Mouse (Mus musculus): ENCODE measurements around the gene Map7d1. TPM values are rescaled to one million over a fixed set of nuclear protein-coding genes. Genes with fewer than 3 reads are reported as not detected.
A peak's percentile ranks its signal among the peaks of the same experiment; 100 is the strongest.

The Map7d1 gene
- polyA plus RNA-seq, 1 experiment = 30.3 TPM

- Histone ChIP-seq H3K27me3 (replicated peaks; ENCODE audit: control insufficient read depth, insufficient read depth, low read length) (no peaks in the 10 kb centered on the region), H3K4me3 (ENCODE audit: insufficient read depth, low read depth, low read length) (no peak overlapping the region), H3K4me1 (ENCODE audit: control insufficient read depth, insufficient read depth, low read length) (peaks cover 11% of the 10 kb centered on the region), H3K36me3 (ENCODE audit: control insufficient read depth, insufficient read depth, low read length) (no peaks in the 10 kb centered on the region), H3K27ac (ENCODE audit: insufficient read depth, low read depth, low read length) (peak overlapping the region; percentile 14)
- 80% methylated on average over 17 of the region's 17 CpGs for WGBS
- DNase-seq = no peak
- TF ChIP-seq POLR2A (IDR thresholded peaks at IDR 0.05; ENCODE audit: low read depth, low read length) (no peak), CTCF (conservative IDR thresholded peaks at IDR 0.05; ENCODE audit: insufficient read depth, insufficient read length, low read depth, low read length) (no peak)
These were observed 3.5 kb downstream of the Map7d1 start for GRCm38 (mm10) chr4:126252411-126253237.

- TF ChIP-seq CTCF (conservative IDR thresholded peaks at IDR 0.05; ENCODE audit: insufficient read depth, insufficient read length, low read depth, low read length) = no peak
- TF ChIP-seq POLR2A (IDR thresholded peaks at IDR 0.05; ENCODE audit: low read depth, low read length) = no peak
- H3K36me3 ChIP-seq (ENCODE audit: control insufficient read depth, insufficient read depth, low read length) = no peaks in the 10 kb centered on the region
- DNase-seq = peak; percentile 75
- WGBS = 56% methylated on average over 11 of the region's 11 CpGs
- peaks cover 3% of the 10 kb centered on the region; the same call in 1 of the 2 replicates for H3K4me1 ChIP-seq (ENCODE audit: control insufficient read depth, insufficient read depth, low read length)
- H3K4me3 ChIP-seq (ENCODE audit: insufficient read depth, low read depth, low read length) = no peak overlapping the region
- H3K27ac ChIP-seq (ENCODE audit: insufficient read depth, low read depth, low read length) = peak overlapping the region; percentile 43
- no peaks in the 10 kb centered on the region for H3K27me3 ChIP-seq (replicated peaks; ENCODE audit: control insufficient read depth, insufficient read depth, low read length)
These were observed 4.4 kb downstream of the Map7d1 start for GRCm38 (mm10) chr4:126251655-126252254.

DNA sequence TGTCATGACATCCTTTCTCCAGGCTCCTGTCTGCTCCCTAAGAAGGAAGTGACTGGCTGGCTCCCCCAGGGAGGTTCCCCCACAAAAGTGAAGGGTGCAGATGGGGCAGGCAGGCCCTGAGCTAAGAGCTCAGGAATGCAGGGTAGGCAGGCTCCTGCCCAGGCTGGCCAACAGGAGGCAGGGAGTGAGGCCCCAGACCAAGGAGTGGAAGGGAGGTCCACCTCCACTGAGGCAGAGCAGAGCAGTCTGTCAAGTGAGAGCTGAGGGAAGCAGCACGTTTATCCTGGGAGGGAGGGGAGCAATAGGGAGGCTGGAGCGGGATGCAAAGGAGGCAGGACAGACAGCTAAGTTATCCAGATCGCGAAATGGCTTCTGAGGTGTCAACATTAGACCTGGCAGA lies 5.5 kb downstream of the Map7d1 start:
- DNase-seq = no peak
- Histone ChIP-seq H3K4me3 (ENCODE audit: insufficient read depth, low read depth, low read length) (no peak overlapping the region), H3K27me3 (replicated peaks; ENCODE audit: control insufficient read depth, insufficient read depth, low read length) (no peaks in the 10 kb centered on the region), H3K27ac (ENCODE audit: insufficient read depth, low read depth, low read length) (0 out of 2 replicates have a peak overlapping the region, but pooled peaks have one; percentile 6), H3K4me1 (ENCODE audit: control insufficient read depth, insufficient read depth, low read length) (peaks cover 3% of the 10 kb centered on the region; the same call in 1 of the 2 replicates), H3K36me3 (ENCODE audit: control insufficient read depth, insufficient read depth, low read length) (no peaks in the 10 kb centered on the region)
- 50% methylated on average over 4 of the region's 4 CpGs for WGBS
- TF ChIP-seq POLR2A (IDR thresholded peaks at IDR 0.05; ENCODE audit: low read depth, low read length) = no peak
- no peak for TF ChIP-seq CTCF (conservative IDR thresholded peaks at IDR 0.05; ENCODE audit: insufficient read depth, insufficient read length, low read depth, low read length)

DNA sequence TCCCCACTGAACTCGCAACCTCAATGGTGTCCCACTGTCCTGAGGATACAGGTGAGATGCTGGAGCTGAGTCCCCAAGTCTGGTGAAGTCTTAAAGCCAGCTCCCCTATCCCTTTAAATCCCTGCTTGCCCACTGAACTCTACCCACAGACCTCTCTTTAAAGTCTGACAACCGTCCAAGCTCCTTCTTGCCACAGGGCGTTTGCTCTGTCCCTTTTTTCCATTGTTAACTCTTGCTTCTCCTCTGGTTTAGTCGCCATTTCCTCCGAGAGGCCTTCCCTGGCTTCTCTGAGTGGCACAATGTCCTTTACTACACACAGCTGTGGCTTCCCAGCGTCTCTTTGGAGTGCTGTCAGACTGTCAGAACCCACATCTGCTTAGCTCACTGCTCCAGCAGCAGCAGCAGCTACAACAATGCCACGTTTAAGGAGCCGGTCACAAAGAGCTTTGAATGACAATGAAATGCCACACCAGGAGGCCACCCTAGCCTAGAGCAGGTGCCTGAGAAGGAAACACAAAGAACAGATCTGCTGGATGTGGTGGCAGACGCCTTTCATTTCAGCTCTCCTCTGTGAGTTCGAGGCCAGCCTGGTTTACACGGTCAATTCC lies 7.8 kb downstream of the Map7d1 start:
- no peak overlapping the region for H3K27ac ChIP-seq (ENCODE audit: insufficient read depth, low read depth, low read length)
- no peak overlapping the region for H3K4me3 ChIP-seq (ENCODE audit: insufficient read depth, low read depth, low read length)
- H3K27me3 ChIP-seq (replicated peaks; ENCODE audit: control insufficient read depth, insufficient read depth, low read length) = no peaks in the 10 kb centered on the region
- H3K4me1 ChIP-seq (ENCODE audit: control insufficient read depth, insufficient read depth, low read length) = 0 out of 2 replicates have a peak, but pooled peaks cover 3% of the 10 kb centered on the region
- no peak for DNase-seq
- H3K36me3 ChIP-seq (ENCODE audit: control insufficient read depth, insufficient read depth, low read length) = no peaks in the 10 kb centered on the region
- WGBS = 48% methylated on average over 11 of the region's 11 CpGs
- TF ChIP-seq POLR2A (IDR thresholded peaks at IDR 0.05; ENCODE audit: low read depth, low read length) (no peak), CTCF (conservative IDR thresholded peaks at IDR 0.05; ENCODE audit: insufficient read depth, insufficient read length, low read depth, low read length) (no peak)

GRCm38 (mm10) chr4:126246202-126246889 lies 9.8 kb downstream of the Map7d1 start:
- Histone ChIP-seq H3K4me3 (ENCODE audit: insufficient read depth, low read depth, low read length) (no peak overlapping the region), H3K27me3 (replicated peaks; ENCODE audit: control insufficient read depth, insufficient read depth, low read length) (no peaks in the 10 kb centered on the region), H3K36me3 (ENCODE audit: control insufficient read depth, insufficient read depth, low read length) (no peaks in the 10 kb centered on the region), H3K4me1 (ENCODE audit: control insufficient read depth, insufficient read depth, low read length) (no peaks in the 10 kb centered on the region), H3K27ac (ENCODE audit: insufficient read depth, low read depth, low read length) (no peak overlapping the region)
- no peak for TF ChIP-seq POLR2A (IDR thresholded peaks at IDR 0.05; ENCODE audit: low read depth, low read length)
- no peak for TF ChIP-seq CTCF (conservative IDR thresholded peaks at IDR 0.05; ENCODE audit: insufficient read depth, insufficient read length, low read depth, low read length)
- WGBS = 77% methylated on average over 13 of the region's 13 CpGs
- no peak for DNase-seq

DNA sequence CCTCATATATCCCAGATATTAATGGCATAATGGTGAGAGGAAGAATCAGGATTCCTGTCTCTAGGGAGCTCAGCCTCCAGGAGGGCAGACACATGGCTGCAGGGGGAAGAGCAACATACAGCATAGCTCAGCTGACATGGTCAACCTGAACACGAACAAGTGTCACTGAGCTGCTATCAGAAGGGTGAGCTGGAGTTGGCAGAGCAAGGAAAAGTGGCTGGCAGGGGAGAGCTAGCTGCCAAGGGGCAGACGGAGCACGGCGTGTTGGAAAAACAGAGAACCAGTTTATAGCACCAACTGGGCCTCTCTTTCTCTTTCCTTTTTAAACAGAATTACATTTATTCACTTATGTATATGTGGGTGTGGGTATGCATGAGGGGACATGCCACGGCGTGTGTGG lies 13.6 kb downstream of the Map7d1 start:
- no peaks in the 10 kb centered on the region for H3K27me3 ChIP-seq (replicated peaks; ENCODE audit: control insufficient read depth, insufficient read depth, low read length)
- no peak for TF ChIP-seq POLR2A (IDR thresholded peaks at IDR 0.05; ENCODE audit: low read depth, low read length)
- no peak for TF ChIP-seq CTCF (conservative IDR thresholded peaks at IDR 0.05; ENCODE audit: insufficient read depth, insufficient read length, low read depth, low read length)
- H3K36me3 ChIP-seq (ENCODE audit: control insufficient read depth, insufficient read depth, low read length) = no peaks in the 10 kb centered on the region
- peaks cover 3% of the 10 kb centered on the region; the same call in 1 of the 2 replicates for H3K4me1 ChIP-seq (ENCODE audit: control insufficient read depth, insufficient read depth, low read length)
- WGBS = 82% methylated on average over 6 of the region's 6 CpGs
- H3K27ac ChIP-seq (ENCODE audit: insufficient read depth, low read depth, low read length) = no peak overlapping the region
- H3K4me3 ChIP-seq (ENCODE audit: insufficient read depth, low read depth, low read length) = no peak overlapping the region
- DNase-seq = no peak

Data from kidney, adult 2 months (tissue).